Mouse (Mus musculus) c-Kit-negative CD71-positive TER-119-positive erythroid progenitor cells, embryonic 14.5 days (primary cell): ENCODE results near the gene Poglut1.
"Not testable (repeated sequence)": the region's sequence is repeated elsewhere in the genome, so short reads cannot be mapped to it uniquely, and the experiment has no call there.

Experiments
- DNase-seq: peaks from one replicate; pipeline ENCODE4 v3.0.0-alpha.2; 2013; ENCODE audit warnings: low read depth, low spot score

Poglut1 gene

GRCm38 (mm10) chr16:38536544-38537146, 13.4 kb downstream of the Poglut1 start:
- peak; percentile 60 for DNase-seq

GRCm38 (mm10) chr16:38526264-38526663, 23.8 kb downstream of the Poglut1 start:
- DNase-seq = peak; percentile 24

GRCm38 (mm10) chr16:38522129-38523084, 27.7 kb downstream of the Poglut1 start, which contains the start of gene Timmdc1:
TSS of gene Timmdc1 (minus strand) at chr16:38522663.
- peak; percentile 94 for DNase-seq

- DNase-seq = no peak
Measured at GRCm38 (mm10) chr16:38521211-38521987, 28.7 kb downstream of the Poglut1 start.

- no peak for DNase-seq
Measured at GRCm38 (mm10) chr16:38519140-38519539, 30.9 kb downstream of the Poglut1 start.

GRCm38 (mm10) chr16:38510846-38511245, 39.2 kb downstream of the Poglut1 start:
- no peak for DNase-seq

GRCm38 (mm10) chr16:38506041-38506634, 43.9 kb downstream of the Poglut1 start:
- peak; percentile 49 for DNase-seq

GRCm38 (mm10) chr16:38503528-38503927, 46.5 kb downstream of the Poglut1 start:
- DNase-seq = no peak

GRCm38 (mm10) chr16:38502469-38502868, 47.6 kb downstream of the Poglut1 start:
- DNase-seq = no peak

- no peak for DNase-seq
Measured at GRCm38 (mm10) chr16:38496604-38497140, 53.4 kb downstream of the Poglut1 start.

- DNase-seq = no peak
Measured at GRCm38 (mm10) chr16:38493890-38494289, 56.2 kb downstream of the Poglut1 start.

GRCm38 (mm10) chr16:38492551-38492950, 57.5 kb downstream of the Poglut1 start:
- no peak for DNase-seq

- no peak for DNase-seq
Measured at GRCm38 (mm10) chr16:38483582-38484309, 66.3 kb downstream of the Poglut1 start.

GRCm38 (mm10) chr16:38482780-38483562, 67.1 kb downstream of the Poglut1 start:
- no peak for DNase-seq

- DNase-seq = no peak
Measured at GRCm38 (mm10) chr16:38481327-38481726, 68.7 kb downstream of the Poglut1 start.

- no peak for DNase-seq
Measured at GRCm38 (mm10) chr16:38478296-38478695, 71.8 kb downstream of the Poglut1 start.

GRCm38 (mm10) chr16:38477241-38477608, 72.8 kb downstream of the Poglut1 start:
- not testable (repeated sequence) for DNase-seq

GRCm38 (mm10) chr16:38476312-38477240, 73.5 kb downstream of the Poglut1 start:
- DNase-seq = no peak
